Mouse (Mus musculus) embryonic stem cell, embryonic (primary cell): ENCODE data around the gene Tmcc1.

Experiments
- CTCF ChIA-PET, 4 experiments: fragments of 300-600 bp in 2 of 4; fragments of 350-600 bp in 2 of 4; sonication (Branson Sonifier 250); formaldehyde crosslinking; loops; one replicate each; lab custom pipeline; 2022; ENCODE audit warnings: inconsistent platforms in 2 of 4; lab: Charles Lee
- POLR2A ChIA-PET, 4 experiments: fragments of 300-600 bp in 2 of 4; fragments of 350-600 bp in 2 of 4; sonication (Branson Sonifier 250); formaldehyde crosslinking; loops; one replicate each; lab custom pipeline; 2022; ENCODE audit warnings: antibody characterized with exemption in 4 of 4, inconsistent platforms in 1 of 4; lab: Charles Lee

Gene Tmcc1

DNA sequence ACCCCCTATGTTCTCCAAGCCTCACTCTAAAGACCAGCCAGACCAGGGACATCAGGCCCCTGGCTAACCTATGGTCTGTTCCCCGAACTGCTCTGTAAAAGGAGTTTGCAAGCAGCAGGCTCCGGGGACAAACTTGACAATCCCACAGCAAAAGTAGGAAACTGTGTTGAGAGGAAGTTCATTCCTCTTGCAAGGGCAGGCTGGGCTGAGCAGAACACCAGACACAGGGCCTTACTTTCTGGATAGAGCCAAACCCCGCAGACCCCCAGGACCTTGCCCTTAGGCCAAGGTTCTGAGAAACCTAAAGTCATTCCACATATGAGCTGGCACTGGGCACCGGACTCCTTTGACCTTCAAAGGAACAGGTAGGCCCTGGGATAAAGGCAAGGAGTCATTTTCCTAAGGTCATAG lies 197.8 kb downstream of the Tmcc1 start:
- ChIA-PET POLR2A (interaction anchor here in 3 of 4 experiments (0.6 to 1.8 kb wide), 8 partner anchors 9 to 198 kb away, joined by 3 to 5 read pairs (median 4); partner anchors contain the start of genes Ift122 (in 1 of the 3) and Mbd4 (in 1 of the 3)), CTCF (interaction anchor here in 2 of 4 experiments (0.7 to 1.0 kb wide), 2 partner anchors 11 to 12 kb away, joined by 3 to 4 read pairs; no protein-coding TSS in a partner anchor)

DNA sequence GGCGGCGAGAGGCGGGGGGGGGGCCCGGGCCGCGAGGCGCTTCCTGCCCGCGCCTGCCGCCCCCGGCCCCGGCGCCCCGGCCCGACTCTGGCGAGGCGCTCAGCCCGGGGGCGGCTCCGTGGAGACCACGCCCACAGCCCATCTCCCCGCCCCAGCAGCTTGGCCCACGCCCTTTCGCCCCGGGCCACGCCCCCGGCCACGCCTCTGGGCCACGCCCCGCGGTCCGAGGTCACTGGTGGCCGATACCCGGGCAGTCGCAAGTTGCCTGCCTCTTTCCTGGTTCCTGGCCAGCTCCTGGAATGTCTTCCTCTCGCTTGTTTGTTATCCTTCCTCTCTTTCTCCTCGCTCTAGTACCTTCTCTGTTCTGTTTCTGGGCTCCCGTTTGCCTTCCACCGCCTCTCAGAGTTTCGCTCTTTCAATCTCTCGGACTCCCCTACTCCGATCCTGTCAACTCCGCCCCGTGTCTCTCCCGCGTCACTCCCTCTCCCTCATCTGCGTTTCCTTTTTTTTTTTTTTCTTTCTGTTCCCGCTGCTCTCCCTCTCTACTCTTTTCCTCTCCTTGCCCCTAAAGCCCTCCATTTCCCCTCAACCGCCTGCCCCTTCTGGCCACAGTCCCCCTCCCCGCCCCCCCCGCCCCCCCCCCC lies 198.3 kb downstream of the Tmcc1 start, which contains the start of gene Plxnd1:
Gene Plxnd1 (minus strand): TSS at position 129 of the 644 bp plus-strand sequence.
- CTCF ChIA-PET = interaction anchor here in 3 of 4 experiments (0.7 to 1.1 kb wide), 3 partner anchors 12 to 96 kb away, joined by 3 to 4 read pairs (median 4); no protein-coding TSS in a partner anchor
- POLR2A ChIA-PET = interaction anchor here in 3 of 4 experiments (0.6 to 2.0 kb wide), 12 partner anchors 9 to 199 kb away, joined by 3 to 12 read pairs (median 4); partner anchors contain the start of genes Efcab12 (in 1 of the 3), Ift122 (in 1 of the 3), Mbd4 (in 1 of the 3) and Rpl32 (in 1 of the 3)

DNA sequence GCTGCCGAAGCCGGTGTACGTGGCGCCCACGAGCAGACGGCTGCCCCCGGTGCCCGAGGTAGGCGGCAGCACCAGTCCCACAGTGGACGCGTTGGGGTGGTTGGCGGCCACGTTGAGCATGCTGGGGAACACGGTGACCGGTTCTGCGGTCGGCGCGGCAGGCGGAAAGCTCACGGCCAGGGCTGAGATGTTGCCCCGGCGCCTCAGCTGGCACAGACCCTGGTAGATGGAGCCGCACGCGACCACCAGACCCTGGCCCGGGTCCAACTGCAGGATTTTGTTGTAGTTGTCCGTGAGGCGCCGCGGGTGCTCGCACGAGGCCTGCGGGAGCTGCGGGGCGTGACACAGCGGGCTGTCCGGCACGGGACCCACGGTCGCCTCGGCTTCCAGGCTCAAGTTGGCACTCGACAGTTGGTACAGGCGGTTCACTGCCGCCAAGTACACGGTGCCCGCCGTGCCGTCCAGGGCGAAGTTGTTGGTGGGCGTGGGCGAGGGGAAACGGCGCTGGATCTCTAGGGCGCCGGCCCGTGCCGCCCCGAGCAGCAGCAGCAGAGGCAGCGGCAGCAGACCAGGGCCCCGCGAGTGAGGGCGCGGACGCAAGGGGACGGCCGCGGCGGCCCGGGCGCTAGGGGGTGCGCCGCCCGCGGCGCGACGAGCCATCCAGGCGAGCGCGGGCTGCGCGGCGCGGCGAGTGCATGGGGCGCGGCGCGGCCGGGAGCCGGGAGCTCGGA lies 199.0 kb downstream of the Tmcc1 start:
- CTCF ChIA-PET = interaction anchor here in 3 of 4 experiments (0.6 to 1.1 kb wide), 4 partner anchors 13 to 106 kb away, joined by 3 to 4 read pairs (median 4); no protein-coding TSS in a partner anchor
- POLR2A ChIA-PET = interaction anchor here in 3 of 4 experiments (0.7 to 2.0 kb wide), 9 partner anchors 9 to 200 kb away, joined by 3 to 12 read pairs (median 4); partner anchors contain the start of genes Efcab12 (in 1 of the 3), Ift122 (in 1 of the 3), Mbd4 (in 1 of the 3) and Rpl32 (in 1 of the 3)

DNA sequence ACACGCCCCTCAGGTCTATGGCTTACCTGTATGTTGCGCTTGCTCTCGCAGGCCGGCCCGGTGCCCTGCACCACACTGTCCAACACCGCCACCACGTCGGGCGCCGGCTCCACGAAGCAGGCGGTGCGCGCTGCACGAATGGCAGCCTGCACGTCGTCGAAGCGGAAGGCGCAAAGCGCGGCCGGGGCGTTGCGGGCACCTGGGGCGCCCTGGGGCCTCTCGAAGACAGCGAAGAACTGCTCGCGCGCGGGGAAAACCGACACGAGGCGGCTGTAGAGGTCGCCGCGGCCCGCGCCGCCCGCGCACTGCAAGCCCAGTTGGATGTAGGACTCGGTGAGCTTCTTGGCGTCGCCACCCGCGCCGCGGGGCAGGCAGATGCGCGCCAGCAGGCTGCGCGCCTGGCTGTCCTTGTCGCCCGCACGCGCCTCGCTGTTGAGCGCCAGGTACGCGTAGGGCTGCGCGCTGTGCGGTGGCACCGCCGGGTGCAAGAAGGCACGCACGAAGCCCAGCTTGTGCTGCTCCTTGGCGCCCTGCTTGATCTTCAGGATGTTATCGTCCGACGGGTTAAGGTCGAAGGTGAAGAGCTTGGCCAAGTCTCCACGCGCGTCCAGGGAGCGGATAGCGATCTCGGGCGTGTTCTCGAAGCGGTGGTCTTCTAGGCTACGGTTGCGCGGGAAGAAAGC lies 199.7 kb downstream of the Tmcc1 start:
- POLR2A ChIA-PET = interaction anchor here in 3 of 4 experiments (0.6 to 2.0 kb wide), 5 partner anchors 8 to 155 kb away, joined by 3 to 6 read pairs (median 5); partner anchors contain the start of gene Efcab12 (in 1 of the 3)

DNA sequence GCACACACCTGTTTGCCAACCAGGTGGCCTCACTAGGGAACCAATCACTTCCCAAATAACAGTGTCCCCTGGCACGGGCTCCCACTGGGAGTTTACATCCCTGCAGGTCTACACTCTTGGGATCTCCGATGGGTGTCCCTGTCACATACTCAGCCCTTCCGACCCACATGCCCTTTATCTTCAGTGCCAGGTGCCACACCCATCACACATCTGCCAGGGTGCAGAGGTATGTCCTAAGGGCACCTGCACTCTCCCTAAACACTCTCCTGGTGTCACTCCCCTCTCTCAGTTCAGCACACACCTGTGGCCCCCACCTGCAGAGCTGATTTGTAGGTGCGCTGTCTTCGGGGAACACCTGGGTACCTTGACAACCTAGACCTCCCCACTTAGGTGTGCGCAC lies 200.3 kb downstream of the Tmcc1 start:
- ChIA-PET POLR2A (interaction anchor here in 1 of 4 experiments (2.0 kb wide), 1 partner anchor 105 kb away, joined by 6 read pairs; no protein-coding TSS in a partner anchor), CTCF (no interaction called here)

More for the DNA sequence above, 199.7 kb downstream of the Tmcc1 start:
- CTCF ChIA-PET = interaction anchor here in 2 of 4 experiments (0.6 to 1.1 kb wide), 2 partner anchors 12 to 105 kb away, joined by 3 to 4 read pairs; no protein-coding TSS in a partner anchor

DNA sequence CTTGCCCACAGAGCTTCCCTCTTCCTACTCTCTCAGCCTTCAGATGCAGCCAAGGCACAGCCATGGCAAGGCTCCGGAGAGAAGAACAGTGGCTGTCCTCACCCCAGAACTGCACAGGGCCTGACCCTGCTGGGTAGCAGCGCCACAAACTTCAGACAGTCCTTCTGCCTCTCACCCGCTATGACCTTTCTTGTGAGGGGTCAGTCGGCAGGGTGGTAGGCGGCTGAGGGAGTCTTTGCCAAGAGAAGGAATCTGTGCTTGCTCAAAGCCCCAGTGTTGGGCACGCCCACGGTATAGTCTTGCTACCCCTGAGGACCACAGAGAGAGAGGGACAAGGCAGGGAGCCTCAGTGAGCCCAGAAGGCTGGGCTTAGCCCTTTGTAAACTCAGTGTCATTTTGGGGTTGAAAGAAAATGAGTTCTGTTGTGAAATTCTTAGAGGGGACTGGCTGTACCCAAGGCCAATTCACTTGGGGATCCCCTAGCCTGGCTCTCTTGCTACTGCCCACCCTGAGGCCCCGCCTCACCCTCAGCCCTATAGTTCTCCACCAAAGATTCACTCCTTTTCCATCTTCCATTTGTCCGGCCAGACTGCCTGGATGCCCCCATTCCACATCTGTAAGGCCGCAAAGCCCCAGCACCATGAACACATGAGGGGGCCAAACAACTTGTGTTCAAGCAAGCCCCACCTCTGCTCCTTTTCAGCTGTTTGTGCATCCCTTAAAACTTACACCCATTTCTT lies 201.2 kb downstream of the Tmcc1 start:
- POLR2A ChIA-PET = no interaction called here

DNA sequence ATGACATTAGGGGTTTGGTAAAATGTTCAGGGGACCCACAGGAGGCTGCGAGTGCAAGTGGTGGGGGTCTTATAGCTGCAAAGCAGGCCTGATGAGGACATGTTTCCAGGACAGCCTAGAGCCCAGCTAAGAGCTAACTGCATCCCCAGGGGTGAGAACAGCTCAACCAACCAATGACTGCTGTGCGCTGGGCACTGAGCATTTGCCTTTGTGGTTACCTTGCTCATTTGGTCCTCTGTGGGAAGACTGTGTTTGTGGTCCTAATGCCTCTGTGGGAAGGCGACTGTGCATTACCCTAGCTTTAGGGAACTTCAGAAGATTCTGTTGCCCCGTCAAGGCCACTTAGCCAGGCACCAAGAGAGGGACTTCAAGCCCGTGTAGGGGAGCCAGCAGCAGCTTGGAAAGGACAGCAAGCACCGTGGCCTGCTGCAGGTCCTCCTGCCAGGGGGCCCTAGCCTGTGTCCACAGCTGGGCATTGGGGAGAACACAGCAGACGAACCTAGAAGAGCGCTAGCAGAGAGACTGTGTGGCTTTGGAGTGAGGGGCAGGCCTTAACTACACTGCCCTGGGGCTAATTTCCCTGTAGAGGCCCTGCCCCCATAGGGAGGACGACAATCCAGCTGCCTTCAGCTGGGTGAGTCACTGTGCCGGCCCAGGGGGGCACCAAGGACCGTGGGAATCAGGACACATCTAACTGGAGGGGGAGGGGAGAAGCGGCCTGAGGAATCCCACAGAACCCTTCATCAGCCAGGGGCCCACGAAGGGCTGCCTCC lies 202.0 kb downstream of the Tmcc1 start:
- ChIA-PET POLR2A (no interaction called here), CTCF (no interaction called here)

More for the DNA sequence above, 201.2 kb downstream of the Tmcc1 start:
- CTCF ChIA-PET = no interaction called here

DNA sequence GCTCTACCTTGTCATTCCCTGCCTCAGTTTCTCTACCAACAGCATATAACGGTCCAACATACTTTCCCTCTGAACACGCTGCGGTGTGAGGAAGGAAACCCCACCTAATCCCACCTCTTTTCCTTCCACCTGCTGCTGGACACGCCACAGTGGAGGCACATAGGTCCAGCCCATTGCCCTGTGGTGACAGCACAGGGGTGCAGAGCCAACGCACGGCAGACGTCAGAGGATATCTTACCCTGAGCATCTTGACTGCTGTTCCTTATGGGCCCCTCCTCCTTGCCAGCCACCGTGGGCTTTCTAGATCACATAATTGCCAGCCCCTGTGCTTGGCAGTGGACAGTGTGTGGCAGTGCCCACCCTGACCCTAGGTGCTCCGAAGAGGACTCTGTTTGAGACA lies 202.8 kb downstream of the Tmcc1 start:
- ChIA-PET POLR2A (no interaction called here), CTCF (no interaction called here)

DNA sequence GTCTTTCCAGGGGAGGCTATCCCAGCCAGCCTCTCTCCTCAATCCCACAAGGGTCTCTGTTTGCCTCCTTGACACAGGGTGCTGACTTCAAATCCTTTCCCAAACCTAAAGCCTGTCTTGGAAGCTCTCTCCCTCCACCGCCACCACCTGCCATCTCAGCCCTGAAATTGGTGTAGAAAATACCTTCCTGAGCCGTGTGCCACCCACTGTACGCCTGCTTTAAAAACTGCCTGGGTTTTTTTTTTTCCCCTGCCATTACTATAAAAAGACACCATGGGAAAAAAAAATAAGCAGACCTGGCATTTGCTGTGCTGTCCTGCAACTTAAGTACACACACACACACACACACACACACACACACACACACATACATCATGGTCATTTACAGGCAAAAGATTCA lies 203.2 kb downstream of the Tmcc1 start:
- ChIA-PET CTCF (interaction anchor here in 2 of 4 experiments (0.8 to 1.3 kb wide), 2 partner anchors 27 to 954 kb away, joined by 3 to 5 read pairs; no protein-coding TSS in a partner anchor), POLR2A (no interaction called here)

DNA sequence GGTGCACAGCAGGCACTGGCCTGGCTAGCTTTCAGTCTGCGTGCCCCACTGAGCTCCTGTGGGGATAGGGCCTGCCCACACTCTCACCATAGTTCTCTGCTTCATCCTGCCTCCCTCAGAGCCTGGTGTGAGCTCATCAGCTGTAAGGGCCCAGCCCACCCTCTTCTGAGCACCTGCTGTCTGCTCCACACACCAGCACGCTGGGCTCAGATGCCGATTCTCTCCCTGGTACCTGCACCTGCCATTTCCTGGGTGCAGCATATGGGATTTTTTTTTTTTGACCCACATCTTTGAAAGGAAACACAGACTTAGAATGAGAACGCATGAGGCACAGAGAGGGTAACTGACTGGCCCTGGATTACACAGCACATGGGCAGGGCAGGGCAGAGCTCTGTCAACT lies 203.7 kb downstream of the Tmcc1 start:
- ChIA-PET CTCF (interaction anchor here in 2 of 4 experiments (0.8 to 1.3 kb wide), 2 partner anchors 27 to 953 kb away, joined by 3 to 5 read pairs; no protein-coding TSS in a partner anchor), POLR2A (no interaction called here)

DNA sequence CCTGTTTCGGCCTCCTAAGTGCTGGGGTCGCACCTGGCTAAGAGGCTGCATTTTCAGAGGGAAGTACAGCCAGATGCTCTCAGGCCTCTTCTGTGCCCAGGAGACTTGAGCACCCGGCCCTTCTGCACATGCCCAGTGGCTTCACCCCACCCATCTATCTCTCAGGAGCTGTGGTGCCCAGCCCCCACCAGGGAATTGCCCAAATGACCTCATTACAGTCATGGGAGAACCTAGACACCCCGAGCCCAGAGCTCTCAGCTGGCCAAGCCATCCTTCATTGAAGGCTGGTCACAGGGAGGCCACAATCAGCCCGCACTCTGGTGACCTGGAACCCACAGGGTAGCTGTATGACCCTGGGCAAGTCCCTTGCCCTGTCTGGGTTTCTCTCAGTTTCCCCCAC lies 204.3 kb downstream of the Tmcc1 start:
- ChIA-PET CTCF (interaction anchor here in 1 of 4 experiments (1.3 kb wide), 1 partner anchor 26 kb away, joined by 3 read pairs; no protein-coding TSS in a partner anchor), POLR2A (interaction anchor here in 1 of 4 experiments (1.0 kb wide), 1 partner anchor 15 kb away, joined by 3 read pairs; no protein-coding TSS in a partner anchor)

DNA sequence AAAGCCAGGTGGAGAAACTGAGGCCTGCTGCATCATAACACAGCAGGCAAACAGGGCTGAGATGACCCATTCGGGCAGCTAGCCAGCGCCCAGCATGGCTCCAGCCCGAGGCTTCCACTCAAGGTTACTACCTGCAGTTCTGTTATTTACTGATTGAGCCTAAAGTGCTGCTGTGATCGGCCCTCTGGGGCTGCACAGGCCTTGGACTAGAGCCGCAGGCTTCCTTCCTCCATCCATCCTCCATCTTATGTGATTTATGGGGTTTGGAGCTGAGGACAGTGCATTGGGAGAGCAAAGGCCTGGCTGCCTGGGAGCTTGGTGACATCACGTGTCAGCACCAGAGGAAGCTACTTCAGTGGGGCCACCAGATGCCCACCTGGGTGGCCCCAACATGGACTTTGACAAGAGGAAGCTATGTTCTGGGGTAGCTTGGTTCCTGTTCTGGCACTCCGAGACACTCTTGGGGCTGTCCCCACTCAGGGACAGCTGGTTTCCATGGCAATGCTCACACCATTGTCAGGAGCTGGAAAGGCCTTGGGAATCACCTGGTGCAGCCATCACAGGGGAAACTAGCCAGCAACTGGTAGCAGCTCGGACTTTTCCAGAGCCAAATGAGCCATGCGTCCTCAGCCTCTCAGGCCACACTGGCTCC lies 206.1 kb downstream of the Tmcc1 start:
- ChIA-PET POLR2A (interaction anchor here in 2 of 4 experiments (0.5 to 1.0 kb wide), 4 partner anchors 14 to 44 kb away, joined by 3 to 4 read pairs (median 4); no protein-coding TSS in a partner anchor), CTCF (interaction anchor here in 2 of 4 experiments (0.6 to 1.3 kb wide), 2 partner anchors 25 to 339 kb away, joined by 3 read pairs; no protein-coding TSS in a partner anchor)

DNA sequence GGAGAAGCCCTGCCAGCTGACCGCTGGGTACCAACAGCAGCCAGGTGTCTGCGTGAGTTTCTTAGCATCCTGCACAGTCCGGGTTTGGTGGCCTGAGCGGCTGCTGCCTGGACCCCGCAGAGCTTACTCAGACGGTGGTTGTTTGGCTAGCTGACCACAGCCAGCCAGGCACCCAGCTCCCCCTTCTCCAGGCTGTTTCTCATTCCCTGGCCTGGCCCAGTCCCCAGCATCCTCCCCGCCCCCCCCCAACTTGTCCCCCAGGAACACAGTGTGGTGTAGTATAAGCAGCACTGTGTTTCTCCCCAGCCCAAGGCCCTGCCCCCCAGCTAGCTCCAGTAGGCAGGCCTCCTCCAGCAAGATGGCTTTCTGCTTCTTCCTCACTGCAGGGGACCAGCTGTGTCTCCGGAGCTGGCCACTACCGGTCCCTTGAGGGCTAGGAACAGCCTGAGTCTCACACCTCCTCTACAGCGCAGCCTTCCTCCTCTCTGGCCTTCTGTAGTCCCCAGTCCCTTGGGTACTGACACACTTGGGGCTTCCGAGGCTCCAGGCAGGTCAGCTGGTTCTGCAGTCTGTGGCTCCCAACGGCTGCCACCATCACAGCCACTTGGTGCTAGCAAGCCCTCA lies 206.7 kb downstream of the Tmcc1 start:
- POLR2A ChIA-PET = interaction anchor here in 1 of 4 experiments (0.9 to 1.0 kb wide), 3 partner anchors 13 to 44 kb away, joined by 3 to 4 read pairs (median 4); no protein-coding TSS in a partner anchor
- CTCF ChIA-PET = interaction anchor here in 2 of 4 experiments (0.6 to 1.1 kb wide), 2 partner anchors 18 to 22 kb away, joined by 3 to 4 read pairs; no protein-coding TSS in a partner anchor

DNA sequence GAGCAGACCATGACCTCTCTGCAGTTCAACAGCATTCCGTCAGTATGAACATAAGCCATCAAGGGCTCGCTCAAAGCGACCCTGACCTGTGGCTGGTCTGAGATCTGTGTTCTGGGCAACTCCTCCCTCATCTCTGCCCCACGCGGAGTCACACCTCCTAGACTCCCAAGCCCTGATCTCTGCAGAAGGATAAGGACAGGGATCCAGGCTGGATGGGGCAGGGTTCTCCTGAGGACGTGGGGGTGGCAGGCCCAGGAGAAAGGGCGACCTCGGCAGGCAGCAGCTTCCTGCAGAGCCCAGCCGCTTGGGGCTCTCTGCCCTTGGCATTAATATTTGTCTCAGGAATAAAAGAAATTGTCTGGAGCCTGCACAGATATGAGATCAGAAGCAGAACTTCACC lies 207.7 kb downstream of the Tmcc1 start:
- POLR2A ChIA-PET = interaction anchor here in 1 of 4 experiments (1.1 kb wide), 1 partner anchor 9 kb away, joined by 3 read pairs; no protein-coding TSS in a partner anchor
- CTCF ChIA-PET = interaction anchor here in 2 of 4 experiments (1.1 to 1.5 kb wide), 2 partner anchors 21 to 23 kb away, joined by 3 to 11 read pairs; no protein-coding TSS in a partner anchor

DNA sequence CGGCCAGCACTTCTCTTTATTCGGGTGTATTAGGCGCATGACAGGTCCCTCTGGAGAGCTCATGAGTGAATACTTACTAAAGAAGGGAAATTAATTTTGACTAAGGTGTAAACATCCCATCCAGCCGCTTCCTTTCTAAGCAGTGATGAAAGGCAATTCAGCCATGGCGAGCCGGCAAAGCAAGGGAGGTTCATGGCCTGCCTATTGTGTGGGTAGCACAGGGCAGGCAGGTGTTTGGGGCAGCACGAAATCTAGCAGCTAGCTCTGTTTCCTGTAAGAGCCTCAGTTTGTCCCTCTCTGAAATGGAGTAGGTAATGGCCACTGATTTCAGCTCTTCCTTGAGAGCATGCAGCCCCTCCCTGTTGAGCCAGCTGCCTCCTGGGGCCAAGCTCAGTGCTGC lies 208.7 kb downstream of the Tmcc1 start:
- ChIA-PET POLR2A (interaction anchor here in 2 of 4 experiments (1.1 to 1.4 kb wide), 2 partner anchors 10 to 13 kb away, joined by 3 to 4 read pairs; no protein-coding TSS in a partner anchor), CTCF (interaction anchor here in 2 of 4 experiments (0.7 to 1.5 kb wide), 2 partner anchors 22 to 1676 kb away, joined by 4 to 11 read pairs; no protein-coding TSS in a partner anchor)
